8 mouse cellular contexts compared by ENCODE assay signal in genomic region chr11:69803328-69803727, GRCm38 (mm10). TPM values are rescaled to one million over a fixed set of nuclear protein-coding genes. Genes with fewer than 3 reads are reported as not detected.
DNase-seq lines count a peak whose midpoint lies in the region; ATAC-seq and TF ChIP-seq lines count a peak whose summit lies in the region.

No protein-coding gene starts in this region.

- peak overlapping the region; percentile 83 for H3K27ac ChIP-seq in heart, embryonic 10.5 days
- no peak overlapping the region for H3K27ac ChIP-seq in CH12.LX (ENCODE audit: insufficient read depth, low read depth)

- H3K79me2 ChIP-seq in CH12.LX (replicated peaks; ENCODE audit: control insufficient read depth, extremely low read depth, insufficient read depth, poor library complexity, severe bottlenecking): no peaks in the 10 kb centered on the region

- ATAC-seq in granulocyte monocyte progenitor cell, adult 5-6 weeks (replicated peaks; ENCODE audit: poor library complexity, severe bottlenecking): peak; percentile 17
- peak; percentile 7; the same call in 1 of the 2 replicates for ATAC-seq in megakaryocyte, adult 5-6 weeks (ENCODE audit: poor library complexity, severe bottlenecking)

- no peak for TF ChIP-seq EP300 in CH12.LX (IDR thresholded peaks at IDR 0.05; ENCODE audit: low read length)

- no peak for DNase-seq in heart, embryonic 10.5 days (ENCODE audit: low spot score)
- no peak for DNase-seq in heart, adult 9 months (ENCODE audit: low spot score in 2 of 2)
- DNase-seq in CH12.LX (ENCODE audit: extremely low read depth): no peak
- no peak for DNase-seq in cerebellum, postnatal 4 days (ENCODE audit: low spot score in 2 of 2)
- no peak for DNase-seq in B cell, adult 2 months
- no peak for DNase-seq in cerebellum, adult 11-12 months

- WGBS in heart, embryonic 10.5 days: 3% methylated on average over 12 of the region's 12 CpGs

- TF ChIP-seq CTCF in CH12.LX (conservative IDR thresholded peaks at IDR 0.05 in 1 of 2, IDR thresholded peaks at IDR 0.05 in 1 of 2; ENCODE audit: low read depth in 2 of 2, low read length in 2 of 2): no peak

- peaks cover 68% of the 10 kb centered on the region for H3K4me1 ChIP-seq in heart, embryonic 10.5 days
- H3K4me1 ChIP-seq in CH12.LX (ENCODE audit: control insufficient read depth in 1 of 2, insufficient read depth in 2 of 2): peaks cover 12 to 43% of the 10 kb centered on the region in 2 experiments

- no peak for TF ChIP-seq POLR2A in CH12.LX (IDR thresholded peaks at IDR 0.05; ENCODE audit: low read depth, low read length)

- in situ Hi-C loops in CH12.LX (cut with MboI; ENCODE audit: low pct_ligation_motif_present, low pct_unique_long_range_greater_than_20kb, low sequenced_read_pairs): loop anchor here (5.0 kb wide), 1 partner anchor 74 kb away; the partner anchor contains the start of gene Tmem95

- H3K36me3 ChIP-seq in heart, embryonic 10.5 days: no peaks in the 10 kb centered on the region
- H3K36me3 ChIP-seq in CH12.LX (replicated peaks in 1 of 2; ENCODE audit: control insufficient read depth in 1 of 2, insufficient read depth in 1 of 2, low read length in 1 of 2): no peaks in the 10 kb centered on the region

- peak overlapping the region; percentile 72 for H3K4me2 ChIP-seq in CH12.LX (ENCODE audit: insufficient read depth, low read depth, poor library complexity, severe bottlenecking)

- H3K9me3 ChIP-seq in heart, embryonic 10.5 days: 0 out of 2 replicates have a peak, but pooled peaks cover 3% of the 10 kb centered on the region
- peaks cover 24% of the 10 kb centered on the region for H3K9me3 ChIP-seq in CH12.LX (replicated peaks; ENCODE audit: low read length)

- H3K27me3 ChIP-seq in heart, embryonic 10.5 days (ENCODE audit: insufficient read depth, poor library complexity, severe bottlenecking): peaks cover 91% of the 10 kb centered on the region
- peaks cover 48% of the 10 kb centered on the region for H3K27me3 ChIP-seq in CH12.LX (replicated peaks)

- peak overlapping the region; percentile 2; the same call in 1 of the 2 replicates for H3K9ac ChIP-seq in CH12.LX (ENCODE audit: insufficient read depth, low read depth)

- TF ChIP-seq RAD21 in CH12.LX (IDR thresholded peaks at IDR 0.05; ENCODE audit: low read depth, low read length): no peak

- dilution Hi-C loops in CH12.LX (cut with MboI; ENCODE audit: extremely low pct_ligation_motif_present, extremely low pct_unique_long_range_greater_than_20kb, low sequenced_read_pairs): no loop called here

- peak overlapping the region; percentile 71 for H3K4me3 ChIP-seq in heart, embryonic 10.5 days
- H3K4me3 ChIP-seq in CH12.LX (replicated peaks in 1 of 3; ENCODE audit: low read depth in 2 of 3, low read length in 2 of 3, poor library complexity in 1 of 3): peak overlapping the region; percentile 11 to 39 (median 37)

TF ChIP-seq in CH12.LX, 34 proteins besides CTCF, POLR2A, EP300 and RAD21:
- TF ChIP-seq TBP (conservative IDR thresholded peaks at IDR 0.05; ENCODE audit: low read depth, low read length) (0 out of 2 replicates have a peak, but pooled peaks have one; percentile 11), MYC (IDR thresholded peaks at IDR 0.05; ENCODE audit: low read depth, low read length) (no peak)

RNA-seq across cellular contexts. Expression of gene Fgf11, which starts 1.7 kb away (rescaled TPM):
- 0.97 and 1.1 TPM in 2 replicates for polyA plus RNA-seq in heart, embryonic 10.5 days (2016; fragmentation: Nextera tagmentation; extraction: Ambion mirVana)
- total RNA-seq in CH12.LX (2012; rRNA removed): 0.92 and 0.93 TPM in 2 replicates
- 1.6 and 1.8 TPM in 2 replicates for total RNA-seq in CH12.LX (2014; rRNA removed)
- polyA plus RNA-seq in CH12.LX (2012; ENCODE audit: insufficient read length, low read depth): 3.7 and 3.9 TPM in 2 replicates
- total RNA-seq in granulocyte monocyte progenitor cell, adult 5-6 weeks (2014; fragmentation: Nextera tagmentation): 1.6 and 2.9 TPM in 2 replicates
- total RNA-seq in granulocyte monocyte progenitor cell, adult 5-6 weeks (2017): not detected in 2 replicates
- total RNA-seq in megakaryocyte, adult 5-6 weeks (2015): 0.14 TPM in 1 of 2 replicates, not detected in the other
- total RNA-seq in megakaryocyte, adult 5-6 weeks (2017): not detected in 2 replicates

RNA-seq across cellular contexts. Expression of gene Tmem102, which starts 2.1 kb away (rescaled TPM):
- polyA plus RNA-seq in heart, embryonic 10.5 days (2016; fragmentation: Nextera tagmentation; extraction: Ambion mirVana): 1.5 and 1.8 TPM in 2 replicates
- total RNA-seq in CH12.LX (2012; rRNA removed) (0.08 TPM in 2 replicates), CH12.LX (2014; rRNA removed) (not detected in 2 replicates)
- polyA plus RNA-seq in CH12.LX (2012; ENCODE audit: insufficient read length, low read depth): 0.16 TPM in 1 of 2 replicates, not detected in the other
- total RNA-seq in granulocyte monocyte progenitor cell, adult 5-6 weeks (2014; fragmentation: Nextera tagmentation): not detected in 2 replicates
- not detected in 2 replicates for total RNA-seq in granulocyte monocyte progenitor cell, adult 5-6 weeks (2017)
- not detected in 2 replicates for total RNA-seq in megakaryocyte, adult 5-6 weeks (2015)
- total RNA-seq in megakaryocyte, adult 5-6 weeks (2017): not detected in 2 replicates

RNA-seq across cellular contexts. Expression of gene Chrnb1, which starts 7.6 kb away (rescaled TPM):
- 3.9 and 4.9 TPM in 2 replicates for polyA plus RNA-seq in heart, embryonic 10.5 days (2016; fragmentation: Nextera tagmentation; extraction: Ambion mirVana)
- total RNA-seq in CH12.LX (2012; rRNA removed) (2.1 and 2.2 TPM in 2 replicates), CH12.LX (2014; rRNA removed) (1.9 TPM in 2 replicates)
- 5.9 and 6.6 TPM in 2 replicates for polyA plus RNA-seq in CH12.LX (2012; ENCODE audit: insufficient read length, low read depth)
- total RNA-seq in granulocyte monocyte progenitor cell, adult 5-6 weeks (2014; fragmentation: Nextera tagmentation): not detected in 2 replicates
- total RNA-seq in granulocyte monocyte progenitor cell, adult 5-6 weeks (2017): 0.82 TPM in 1 of 2 replicates, not detected in the other
- 0.32 and 0.36 TPM in 2 replicates for total RNA-seq in megakaryocyte, adult 5-6 weeks (2015)
- total RNA-seq in megakaryocyte, adult 5-6 weeks (2017): 0.16 TPM in 1 of 2 replicates, not detected in the other

RNA-seq across cellular contexts. Expression of gene Gm39566, which starts 11.8 kb away (rescaled TPM):
- polyA plus RNA-seq in heart, embryonic 10.5 days (2016; fragmentation: Nextera tagmentation; extraction: Ambion mirVana): not detected in 2 replicates
- total RNA-seq in CH12.LX (2012; rRNA removed): not detected in 2 replicates
- not detected in 2 replicates for total RNA-seq in CH12.LX (2014; rRNA removed)
- polyA plus RNA-seq in CH12.LX (2012; ENCODE audit: insufficient read length, low read depth): not detected in 2 replicates
- total RNA-seq in granulocyte monocyte progenitor cell, adult 5-6 weeks (2014; fragmentation: Nextera tagmentation): not detected in 2 replicates
- not detected in 2 replicates for total RNA-seq in granulocyte monocyte progenitor cell, adult 5-6 weeks (2017)
- not detected in 2 replicates for total RNA-seq in megakaryocyte, adult 5-6 weeks (2015)
- total RNA-seq in megakaryocyte, adult 5-6 weeks (2017): not detected in 2 replicates

RNA-seq across cellular contexts. Expression of gene Spem2, which starts 14.9 kb away (rescaled TPM):
- polyA plus RNA-seq in heart, embryonic 10.5 days (2016; fragmentation: Nextera tagmentation; extraction: Ambion mirVana): 0.08 TPM in 1 of 2 replicates, not detected in the other
- total RNA-seq in CH12.LX (2012; rRNA removed) (not detected in 2 replicates), CH12.LX (2014; rRNA removed) (not detected in 2 replicates)
- polyA plus RNA-seq in CH12.LX (2012; ENCODE audit: insufficient read length, low read depth): not detected in 2 replicates
- total RNA-seq in granulocyte monocyte progenitor cell, adult 5-6 weeks (2014; fragmentation: Nextera tagmentation): not detected in 2 replicates
- total RNA-seq in granulocyte monocyte progenitor cell, adult 5-6 weeks (2017): not detected in 2 replicates
- total RNA-seq in megakaryocyte, adult 5-6 weeks (2015): not detected in 2 replicates
- not detected in 2 replicates for total RNA-seq in megakaryocyte, adult 5-6 weeks (2017)
